Mouse (Mus musculus) heart, embryonic 14.5 days (tissue): ENCODE measurements around the gene Phox2a. TPM values are rescaled to one million over a fixed set of nuclear protein-coding genes. Genes with fewer than 3 reads are reported as not detected.

Experiments used
- ATAC-seq: fragments of 200-750 bp; cut with Nextera tagmentation; 2 replicates; pipeline ENCODE4 v1.8.0; 2017; ENCODE audit warnings: low read depth, moderate TSS enrichment; ENCODE audit not compliant: insufficient number of reproducible peaks, insufficient read depth, low FRiP score
- H3K27ac ChIP-seq, 2 experiments: fragments of 200-500 bp in 1 of 2; fragments of 300-500 bp in 1 of 2; sonication (generic) in 1 of 2; replicated peaks in 1 of 2; 2 replicates each; pipeline ENCODE4 v1.5.1; 2012 to 2014; ENCODE audit warnings: low read depth in 2 of 2, low read length in 2 of 2, control low read depth in 1 of 2, mild to moderate bottlenecking in 1 of 2, mixed read lengths in 1 of 2; ENCODE audit not compliant: control insufficient read depth in 1 of 2, insufficient read depth in 1 of 2
- H3K27me3 ChIP-seq: fragments of 300-500 bp; sonication (generic); 2 replicates; pipeline ENCODE4 v1.6.1; 2014; ENCODE audit warnings: mild to moderate bottlenecking, low read length, control low read depth; ENCODE audit not compliant: control insufficient read depth, insufficient read depth
- H3K36me3 ChIP-seq: fragments of 300-500 bp; sonication (generic); 2 replicates; pipeline ENCODE4 v1.6.1; 2014; ENCODE audit warnings: mild to moderate bottlenecking, control low read depth, low read length, mixed read lengths; ENCODE audit not compliant: control insufficient read depth, insufficient read depth
- H3K4me1 ChIP-seq, 2 experiments: fragments of 200-500 bp in 1 of 2; fragments of 300-500 bp in 1 of 2; sonication (generic) in 1 of 2; 2 replicates each; pipeline ENCODE4 v1.6.1; 2012 to 2014; ENCODE audit warnings: low read length in 2 of 2, control low read depth in 1 of 2, mixed read lengths in 1 of 2; ENCODE audit not compliant: control insufficient read depth in 2 of 2, insufficient read depth in 2 of 2
- H3K4me2 ChIP-seq: fragments of 300-500 bp; sonication (generic); 2 replicates; pipeline ENCODE4 v1.6.1; 2014; ENCODE audit warnings: mild to moderate bottlenecking, low read length
- H3K4me3 ChIP-seq, 2 experiments: fragments of 200-500 bp in 1 of 2; fragments of 300-500 bp in 1 of 2; sonication (generic) in 1 of 2; 2 replicates each; pipeline ENCODE4 v1.5.1; 2012 to 2014; ENCODE audit warnings: low read length in 2 of 2, mild to moderate bottlenecking in 2 of 2, control low read depth in 1 of 2, low read depth in 1 of 2, moderate library complexity in 1 of 2; ENCODE audit not compliant: control insufficient read depth in 1 of 2, insufficient read depth in 1 of 2
- H3K9ac ChIP-seq: fragments of 300-500 bp; sonication (generic); 2 replicates; pipeline ENCODE4 v1.6.1; 2014; ENCODE audit warnings: mild to moderate bottlenecking, low read length
- H3K9me3 ChIP-seq: fragments of 300-500 bp; sonication (generic); 2 replicates; pipeline ENCODE4 v1.6.1; 2016; ENCODE audit warnings: low read length, control low read depth; ENCODE audit not compliant: control insufficient read depth
- WGBS: fragments of 180-500 bp; shearing (Covaris S2); extraction: QIAGEN DNeasy Blood & Tissue Kit; methylation state at CpG from one replicate; pipeline ENCODE4 v1.1.7; 2014; 5-methylcytosine and 5-hydroxymethylcytosine counted together
- polyA plus RNA-seq: library from polyadenylated mRNA; unstranded; fragments of >200 nt; fragmentation: Nextera tagmentation; extraction: Ambion mirVana; gene quantifications from 2 replicates; pipeline ENCODE4 v1.2.1, GENCODE M21; 2014

Gene Phox2a
- polyA plus RNA-seq, 1 experiment from 2014 or later: 1.2 TPM

DNA sequence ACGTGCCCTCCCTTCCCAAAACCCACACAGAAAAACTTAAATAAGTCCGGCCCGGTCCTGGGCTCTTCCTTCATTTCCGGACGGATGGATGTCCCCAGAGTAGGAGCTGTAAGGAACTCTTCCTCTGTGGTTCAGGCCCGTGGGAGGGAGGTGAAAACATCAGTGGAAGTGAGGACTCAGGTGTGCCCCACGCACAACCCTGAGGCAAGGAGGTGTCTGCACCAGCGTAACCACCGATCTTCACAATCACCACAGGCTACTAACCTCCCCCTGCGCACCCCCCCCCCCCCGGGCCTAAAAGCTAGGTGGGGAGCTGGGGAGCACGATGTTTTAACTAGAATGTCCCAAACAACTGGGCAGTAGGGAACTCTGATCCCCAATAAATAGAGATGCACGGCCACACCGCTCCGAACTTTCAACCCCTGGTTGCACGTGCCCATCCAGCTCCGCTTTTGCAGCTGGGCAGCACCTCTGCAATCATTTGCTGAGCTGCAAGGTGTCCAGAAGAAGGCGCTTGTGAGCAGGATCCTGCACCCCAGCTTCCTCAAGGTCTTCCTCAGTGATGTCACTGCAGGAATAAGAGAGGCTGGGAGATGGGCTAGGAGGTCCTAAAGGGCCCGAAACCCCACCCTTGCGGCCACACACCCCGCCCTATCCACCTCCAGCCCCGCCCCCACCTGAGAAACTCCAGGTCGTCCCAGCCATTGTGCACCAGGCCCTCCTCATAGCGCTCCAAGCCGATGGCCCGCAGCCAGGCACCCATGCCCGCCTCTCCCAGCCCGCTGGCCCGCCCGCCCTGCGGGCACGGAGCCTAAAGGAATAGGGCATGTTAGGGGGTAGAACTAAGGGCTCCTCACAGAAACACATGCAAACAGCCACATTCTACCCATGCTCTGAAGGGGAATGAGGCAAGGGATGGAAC, 5.0 kb downstream of the Phox2a start:
- Histone ChIP-seq H3K9me3 (no peaks in the 10 kb centered on the region), H3K27ac (no peak overlapping the region), H3K4me1 (peaks cover 7 to 27% of the 10 kb centered on the region in 2 experiments), H3K27me3 (peaks cover 34% of the 10 kb centered on the region), H3K4me2 (no peak overlapping the region), H3K4me3 (no peak overlapping the region), H3K9ac (no peak overlapping the region), H3K36me3 (peaks cover 51% of the 10 kb centered on the region)
- ATAC-seq: no peak
- WGBS: 46% methylated on average over 32 of the region's 32 CpGs

DNA sequence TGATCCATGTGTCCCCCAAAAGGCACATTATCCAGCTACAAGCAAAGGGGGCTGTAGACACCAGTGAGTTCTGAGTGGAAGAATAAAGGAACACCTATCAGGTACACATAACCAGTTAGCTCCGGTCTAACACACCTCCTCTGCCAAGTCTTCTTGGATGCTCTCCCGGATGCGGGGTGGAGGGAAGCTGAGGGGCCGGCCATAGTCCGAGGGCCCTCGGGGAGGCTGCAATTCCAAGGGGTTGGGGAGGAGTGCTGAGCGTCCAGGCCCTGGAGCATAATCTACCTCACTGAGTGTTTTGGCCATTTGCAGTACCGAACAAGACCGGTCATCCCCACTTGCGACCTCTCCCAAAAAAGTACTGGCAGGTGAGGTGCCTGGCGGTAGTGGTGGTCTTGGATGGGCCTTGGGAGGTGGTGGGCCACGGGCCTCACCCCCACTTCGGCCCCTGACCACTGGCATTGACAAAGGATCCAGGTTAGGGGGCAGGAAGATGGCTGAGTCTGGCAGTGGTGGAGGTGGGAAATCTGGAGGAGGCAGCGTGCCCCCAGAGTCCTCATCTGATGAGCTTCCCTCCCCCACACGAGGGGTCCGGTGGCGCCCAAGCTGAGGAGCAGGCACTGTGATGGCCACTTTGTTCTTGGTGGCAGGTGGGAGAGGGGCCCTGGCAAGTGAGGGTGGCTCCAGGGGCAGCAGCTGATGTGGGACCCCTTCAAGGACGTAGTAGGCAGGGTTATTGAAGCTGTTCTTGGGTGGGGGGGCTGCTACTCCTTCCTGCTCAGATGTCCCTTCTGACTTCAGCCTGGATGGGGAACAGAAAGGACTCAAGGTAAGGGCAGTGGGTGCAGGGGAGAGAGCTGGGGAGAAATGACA, 5.9 kb downstream of the Phox2a start:
- Histone ChIP-seq H3K27ac (no peak overlapping the region), H3K9me3 (no peaks in the 10 kb centered on the region), H3K4me1 (peaks cover 7 to 21% of the 10 kb centered on the region in 2 experiments), H3K4me2 (no peak overlapping the region), H3K36me3 (peaks cover 60% of the 10 kb centered on the region), H3K27me3 (peaks cover 25% of the 10 kb centered on the region), H3K9ac (no peak overlapping the region), H3K4me3 (no peak overlapping the region)
- 79% methylated on average over 18 of the region's 18 CpGs for WGBS
- ATAC-seq: no peak

DNA sequence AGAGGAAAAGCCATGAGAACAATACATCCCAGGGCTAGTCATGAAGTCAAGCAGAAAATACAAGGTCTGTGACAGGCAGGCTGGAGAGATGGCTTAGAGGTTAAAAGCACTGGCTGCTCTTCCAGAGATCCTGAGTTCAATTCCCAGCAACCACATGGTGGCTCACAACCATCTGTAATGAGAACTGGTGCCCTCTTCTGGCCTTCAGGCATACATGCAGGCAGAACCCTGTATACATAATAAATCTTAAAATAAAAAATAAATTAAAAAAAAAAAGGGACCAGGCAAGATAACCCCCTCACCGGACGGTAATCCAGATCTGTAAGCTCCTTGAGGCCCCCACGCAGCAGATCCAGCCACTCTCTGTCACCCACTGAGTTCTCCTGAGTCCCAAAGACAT, 12.3 kb downstream of the Phox2a start:
- WGBS: 94% methylated on average over 3 of the region's 3 CpGs
- no peak overlapping the region for H3K4me2 ChIP-seq
- no peak overlapping the region for H3K27ac ChIP-seq
- no peaks in the 10 kb centered on the region for H3K27me3 ChIP-seq
- no peak for ATAC-seq
- peaks cover 12 to 20% of the 10 kb centered on the region in 2 experiments for H3K4me1 ChIP-seq
- no peaks in the 10 kb centered on the region for H3K9me3 ChIP-seq
- no peak overlapping the region for H3K4me3 ChIP-seq
- no peak overlapping the region for H3K9ac ChIP-seq
- peaks cover 86% of the 10 kb centered on the region for H3K36me3 ChIP-seq

DNA sequence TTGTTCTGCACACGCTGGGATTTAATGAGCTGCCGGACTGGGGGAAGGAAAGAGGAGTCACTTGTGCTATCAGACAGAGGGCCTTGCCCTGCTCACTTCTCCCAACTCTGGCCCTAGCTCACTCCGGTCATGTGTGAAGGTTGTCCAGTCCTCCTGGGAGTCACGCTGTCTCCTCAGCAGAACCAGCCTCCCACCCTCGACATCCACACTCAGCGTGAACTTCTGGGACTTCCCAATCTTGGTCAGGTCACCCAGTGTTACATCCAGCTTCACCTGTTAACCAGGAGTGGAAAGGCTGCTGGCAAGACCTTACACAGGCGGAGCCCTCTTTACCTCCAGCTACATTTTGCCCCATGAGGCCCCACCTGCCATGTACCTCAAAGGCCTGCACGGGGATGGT, 13.3 kb downstream of the Phox2a start:
- 94% methylated on average over 8 of the region's 8 CpGs for WGBS
- Histone ChIP-seq H3K9me3 (no peaks in the 10 kb centered on the region), H3K27me3 (no peaks in the 10 kb centered on the region), H3K9ac (no peak overlapping the region), H3K36me3 (peaks cover 76% of the 10 kb centered on the region), H3K4me3 (no peak overlapping the region), H3K4me2 (no peak overlapping the region), H3K4me1 (peaks cover 16 to 27% of the 10 kb centered on the region in 2 experiments), H3K27ac (no peak overlapping the region)
- no peak for ATAC-seq

DNA sequence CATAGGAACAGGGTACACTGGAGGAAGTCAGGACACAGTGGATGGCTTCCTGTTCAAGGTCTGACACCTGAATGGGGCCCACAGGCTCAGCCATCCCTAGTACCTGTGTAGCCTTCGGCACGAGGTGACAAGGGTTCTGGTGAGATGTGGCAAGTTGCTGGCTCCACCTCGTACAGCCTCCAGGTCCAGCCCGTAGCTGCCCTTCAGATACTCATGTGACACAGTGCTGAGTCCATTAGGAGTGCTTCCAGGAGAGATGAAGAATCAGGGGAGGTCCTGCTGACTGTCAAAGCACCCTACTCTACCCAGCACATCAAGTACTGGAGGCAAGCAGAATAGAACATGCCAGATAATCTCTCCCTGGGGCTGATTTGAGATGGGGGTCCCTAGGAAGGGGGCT, 14.3 kb downstream of the Phox2a start:
- H3K4me2 ChIP-seq: no peak overlapping the region
- H3K27ac ChIP-seq: no peak overlapping the region
- 90% methylated on average over 4 of the region's 4 CpGs for WGBS
- peaks cover 66% of the 10 kb centered on the region for H3K36me3 ChIP-seq
- peaks cover 16 to 27% of the 10 kb centered on the region in 2 experiments for H3K4me1 ChIP-seq
- H3K27me3 ChIP-seq: no peaks in the 10 kb centered on the region
- no peaks in the 10 kb centered on the region for H3K9me3 ChIP-seq
- H3K4me3 ChIP-seq: no peak overlapping the region
- no peak overlapping the region for H3K9ac ChIP-seq
- ATAC-seq: no peak

DNA sequence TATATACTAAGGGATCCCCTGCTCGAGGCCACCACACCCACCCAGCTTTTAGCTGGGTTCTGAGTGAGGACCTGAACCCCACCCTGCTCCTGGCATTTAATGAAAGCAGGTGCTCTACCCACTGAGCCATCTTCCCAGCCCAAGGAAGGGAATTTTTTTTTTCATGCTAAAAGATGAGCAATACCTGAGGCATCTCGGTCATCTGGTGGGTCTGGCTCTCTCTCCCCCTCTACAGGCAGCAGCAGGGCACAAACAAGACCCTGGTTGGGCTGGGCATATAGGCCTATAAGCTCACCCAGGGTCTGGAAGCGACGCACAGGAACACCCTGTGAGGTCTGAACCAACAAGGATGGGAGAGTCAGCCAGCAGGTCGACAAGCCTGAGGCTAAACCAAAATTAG, 15.2 kb downstream of the Phox2a start:
- H3K4me2 ChIP-seq: no peak overlapping the region
- H3K27ac ChIP-seq: no peak overlapping the region
- no peak overlapping the region for H3K9ac ChIP-seq
- H3K9me3 ChIP-seq: no peaks in the 10 kb centered on the region
- no peaks in the 10 kb centered on the region for H3K27me3 ChIP-seq
- peaks cover 56% of the 10 kb centered on the region for H3K36me3 ChIP-seq
- 73% methylated on average over 5 of the region's 5 CpGs for WGBS
- peaks cover 16 to 27% of the 10 kb centered on the region in 2 experiments for H3K4me1 ChIP-seq
- H3K4me3 ChIP-seq: no peak overlapping the region
- ATAC-seq: no peak

DNA sequence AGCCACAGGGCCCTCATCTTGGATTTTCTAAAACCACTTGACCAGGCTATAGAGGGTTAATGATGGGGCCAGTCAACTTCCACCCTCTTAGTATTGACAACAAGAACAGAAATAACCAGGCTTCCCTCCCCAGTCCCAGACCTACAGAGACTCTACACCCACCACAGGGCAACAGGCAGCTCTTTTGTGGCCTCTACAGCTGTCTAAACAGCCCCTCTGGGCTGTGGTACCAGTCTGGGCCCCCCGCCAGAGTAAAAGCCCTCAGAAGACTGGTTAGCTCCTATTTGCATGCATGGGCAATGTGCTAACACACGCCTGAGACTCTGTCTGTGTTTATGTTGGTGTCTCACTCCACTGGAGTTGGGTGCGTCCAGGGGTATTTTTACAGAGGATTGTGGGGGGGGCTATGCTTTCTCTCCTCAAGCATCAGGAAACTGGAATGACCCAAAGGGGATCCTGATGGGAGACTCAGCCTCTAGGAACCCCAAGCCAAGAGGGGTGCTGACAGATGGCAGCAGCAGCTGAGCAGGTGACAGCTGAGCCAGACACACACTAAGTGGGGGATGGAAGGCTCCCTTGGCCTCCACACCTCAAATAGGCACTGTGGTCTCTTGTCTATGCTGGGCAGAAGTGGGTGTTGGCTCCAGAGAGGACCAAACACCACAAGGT, 15.9 kb downstream of the Phox2a start:
- Histone ChIP-seq H3K4me2 (peak overlapping the region; percentile 89), H3K36me3 (peaks cover 49% of the 10 kb centered on the region), H3K9ac (peak overlapping the region; percentile 42; the same call in 1 of the 2 replicates), H3K27ac (peak overlapping the region in 1 of 2 experiments; percentile 49; a peak in 2 of 4 replicates), H3K9me3 (no peaks in the 10 kb centered on the region), H3K27me3 (no peaks in the 10 kb centered on the region), H3K4me3 (no peak overlapping the region), H3K4me1 (peaks cover 18 to 27% of the 10 kb centered on the region in 2 experiments)
- 51% methylated on average over 3 of the region's 3 CpGs for whole genome bisulfite sequencing
- no peak for ATAC-seq
